Mouse (Mus musculus) lung, embryonic 14.5 days (tissue): ENCODE measurements around the gene Hsp90ab1. TPM values are rescaled to one million over a fixed set of nuclear protein-coding genes. Genes with fewer than 3 reads are reported as not detected.
A peak's percentile ranks its signal among the peaks of the same experiment; 100 is the strongest.

Source experiments
- ATAC-seq: fragments of 200-750 bp; cut with Nextera tagmentation; 2 replicates; pipeline ENCODE4 v1.8.0; 2017; ENCODE audit warnings: mild to moderate bottlenecking, moderate TSS enrichment, moderate library complexity; ENCODE audit not compliant: insufficient read depth
- DNase-seq: peaks from one replicate; pipeline ENCODE4 v3.0.0-alpha.2; 2015
- H3K27ac ChIP-seq: fragments of 300-500 bp; sonication (generic); 2 replicates; pipeline ENCODE4 v1.5.1; 2014; ENCODE audit warnings: low read depth, mild to moderate bottlenecking, moderate library complexity
- H3K27me3 ChIP-seq: fragments of 300-500 bp; sonication (generic); 2 replicates; pipeline ENCODE4 v1.6.1; 2014; ENCODE audit warnings: low read length, control low read depth; ENCODE audit not compliant: insufficient read depth
- H3K36me3 ChIP-seq: fragments of 300-500 bp; sonication (generic); 2 replicates; pipeline ENCODE4 v1.6.1; 2014; ENCODE audit warnings: control low read depth; ENCODE audit not compliant: insufficient read depth
- H3K4me1 ChIP-seq: fragments of 300-500 bp; sonication (generic); 2 replicates; pipeline ENCODE4 v1.6.1; 2014; ENCODE audit warnings: antibody characterized with exemption, control low read depth; ENCODE audit not compliant: insufficient read depth
- H3K4me2 ChIP-seq: fragments of 300-500 bp; sonication (generic); 2 replicates; pipeline ENCODE4 v1.6.1; 2014; ENCODE audit warnings: mild to moderate bottlenecking
- H3K4me3 ChIP-seq: fragments of 300-500 bp; sonication (generic); 2 replicates; pipeline ENCODE4 v1.5.1; 2014; ENCODE audit warnings: low read depth, low read length
- H3K9ac ChIP-seq: fragments of 300-500 bp; sonication (generic); 2 replicates; pipeline ENCODE4 v1.6.1; 2014
- H3K9me3 ChIP-seq: fragments of 300-500 bp; sonication (generic); 2 replicates; pipeline ENCODE4 v1.6.1; 2016; ENCODE audit warnings: low read depth, low read length, control low read depth
- CTCF ChIP-seq: IDR thresholded peaks from 2 replicates; pipeline ENCODE4 v1.5.1; 2016; ENCODE audit warnings: antibody characterized with exemption, low read depth
- WGBS: fragments of 180-500 bp; shearing (Covaris S2); extraction: QIAGEN DNeasy Blood & Tissue Kit; methylation state at CpG from one replicate; pipeline ENCODE4 v1.1.7; 2014; 5-methylcytosine and 5-hydroxymethylcytosine counted together
- polyA plus RNA-seq: library from polyadenylated mRNA; unstranded; fragments of >200 nt; fragmentation: Nextera tagmentation; extraction: Ambion mirVana; gene quantifications from 2 replicates; pipeline ENCODE4 v1.2.1, GENCODE M21; 2014

Hsp90ab1 gene
- polyA plus RNA-seq, 1 experiment from 2014 or later = 1,564 TPM

GRCm38 (mm10) chr17:45584939-45585678 is 12.0 kb upstream of the Hsp90ab1 start:
- Histone ChIP-seq H3K4me1 (peaks cover 19% of the 10 kb centered on the region), H3K4me2 (peak overlapping the region; percentile 46), H3K36me3 (peaks cover 29% of the 10 kb centered on the region), H3K27ac (peak overlapping the region; percentile 83), H3K9me3 (no peaks in the 10 kb centered on the region), H3K27me3 (no peaks in the 10 kb centered on the region), H3K4me3 (no peak overlapping the region), H3K9ac (no peak overlapping the region; the same call in 1 of the 2 replicates)
- 26% methylated on average over 14 of the region's 14 CpGs for WGBS
- TF ChIP-seq CTCF = peak; percentile 90
- peak; percentile 86 for DNase-seq
- ATAC-seq = peak; percentile 52

- no peak for TF ChIP-seq CTCF
- H3K4me3 ChIP-seq = no peak overlapping the region
- peak overlapping the region; percentile 83 for H3K27ac ChIP-seq
- peaks cover 19% of the 10 kb centered on the region for H3K4me1 ChIP-seq
- no peaks in the 10 kb centered on the region for H3K27me3 ChIP-seq
- H3K9ac ChIP-seq = no peak overlapping the region; the same call in 1 of the 2 replicates
- H3K4me2 ChIP-seq = peak overlapping the region; percentile 46
- 32% methylated on average over 12 of the region's 12 CpGs for WGBS
- DNase-seq = peak; percentile 76
- ATAC-seq = peak; percentile 63
- H3K36me3 ChIP-seq = peaks cover 21% of the 10 kb centered on the region
- H3K9me3 ChIP-seq = no peaks in the 10 kb centered on the region
Measured at GRCm38 (mm10) chr17:45584096-45584896, 11.2 kb upstream of the Hsp90ab1 start.

- Histone ChIP-seq H3K4me1 (peaks cover 19% of the 10 kb centered on the region), H3K9me3 (no peaks in the 10 kb centered on the region), H3K27me3 (no peaks in the 10 kb centered on the region), H3K4me2 (no peak overlapping the region), H3K4me3 (no peak overlapping the region), H3K36me3 (peaks cover 18% of the 10 kb centered on the region; the same call in 1 of the 2 replicates), H3K27ac (no peak overlapping the region), H3K9ac (no peak overlapping the region)
- ATAC-seq (no peak), DNase-seq (peak; percentile 34)
- peak; percentile 62 for TF ChIP-seq CTCF
- 65% methylated on average over 6 of the region's 6 CpGs for WGBS
Measured at GRCm38 (mm10) chr17:45582715-45583355, 9.8 kb upstream of the Hsp90ab1 start.

- ATAC-seq = no peak
- H3K27ac ChIP-seq = no peak overlapping the region
- WGBS = 88% methylated on average over 6 of the region's 6 CpGs
Measured at GRCm38 (mm10) chr17:45582188-45582587, 9.1 kb upstream of the Hsp90ab1 start.

GRCm38 (mm10) chr17:45581567-45581983 is 8.5 kb upstream of the Hsp90ab1 start:
- Histone ChIP-seq H3K9ac (no peak overlapping the region), H3K36me3 (peaks cover 7% of the 10 kb centered on the region; the same call in 1 of the 2 replicates), H3K27me3 (no peaks in the 10 kb centered on the region), H3K4me1 (peaks cover 19% of the 10 kb centered on the region), H3K27ac (no peak overlapping the region), H3K4me2 (peak overlapping the region; percentile 29; the same call in 1 of the 2 replicates), H3K9me3 (no peaks in the 10 kb centered on the region), H3K4me3 (no peak overlapping the region)
- 6% methylated on average over 2 of the region's 2 CpGs for WGBS
- peak; percentile 95 for TF ChIP-seq CTCF
- ATAC-seq (peak; percentile 21; the same call in 1 of the 2 replicates), DNase-seq (peak; percentile 96)

More at GRCm38 (mm10) chr17:45582188-45582587, 9.1 kb upstream of the Hsp90ab1 start:
- H3K4me3 ChIP-seq = no peak overlapping the region
- H3K9ac ChIP-seq = no peak overlapping the region
- DNase-seq = no peak
- H3K36me3 ChIP-seq = peaks cover 13% of the 10 kb centered on the region; the same call in 1 of the 2 replicates
- no peaks in the 10 kb centered on the region for H3K9me3 ChIP-seq
- TF ChIP-seq CTCF = no peak
- no peak overlapping the region for H3K4me2 ChIP-seq
- H3K4me1 ChIP-seq = peaks cover 19% of the 10 kb centered on the region
- no peaks in the 10 kb centered on the region for H3K27me3 ChIP-seq

- peak overlapping the region; percentile 25; the same call in 1 of the 2 replicates for H3K9ac ChIP-seq
- no peaks in the 10 kb centered on the region for H3K9me3 ChIP-seq
- 0 out of 2 replicates have a peak, but pooled peaks cover 2% of the 10 kb centered on the region for H3K36me3 ChIP-seq
- peaks cover 19% of the 10 kb centered on the region for H3K4me1 ChIP-seq
- H3K4me2 ChIP-seq = peak overlapping the region; percentile 29; the same call in 1 of the 2 replicates
- peak overlapping the region; percentile 79 for H3K27ac ChIP-seq
- WGBS = 22% methylated on average over 12 of the region's 12 CpGs
- ATAC-seq (peak; percentile 25; the same call in 1 of the 2 replicates), DNase-seq (peak; percentile 61)
- H3K4me3 ChIP-seq = no peak overlapping the region
- TF ChIP-seq CTCF = no peak
- no peaks in the 10 kb centered on the region for H3K27me3 ChIP-seq
Measured at GRCm38 (mm10) chr17:45580958-45581477, 7.9 kb upstream of the Hsp90ab1 start.
